Mouse (Mus musculus) hindbrain, embryonic 14.5 days (tissue): ENCODE measurements at regions not wholly inside any gene's neighbourhood (a gene's known extent, or its start where the extent isn't known, plus 50 kb on each side); places are given as distances from the start of the nearest gene placed in this dataset.

Experiments
- ATAC-seq: fragments of 200-750 bp; cut with Nextera tagmentation; 2 replicates; pipeline ENCODE4 v1.8.0; 2017; ENCODE audit warnings: moderate number of reproducible peaks, mild to moderate bottlenecking, moderate TSS enrichment, moderate library complexity; ENCODE audit not compliant: low FRiP score
- DNase-seq: peaks from one replicate; pipeline ENCODE4 v3.0.0-alpha.2; 2015; ENCODE audit warnings: low spot score
- H3K27ac ChIP-seq: fragments of 300-500 bp; sonication (generic); 2 replicates; pipeline ENCODE4 v1.5.1; 2014; ENCODE audit warnings: mild to moderate bottlenecking, moderate library complexity
- H3K27me3 ChIP-seq: fragments of 300-500 bp; sonication (generic); 2 replicates; pipeline ENCODE4 v1.6.1; 2014; ENCODE audit warnings: mild to moderate bottlenecking, low read length, mixed read lengths; ENCODE audit not compliant: control insufficient read depth, insufficient read depth
- H3K36me3 ChIP-seq: fragments of 300-500 bp; sonication (generic); replicated peaks from 2 replicates; pipeline ENCODE4 v1.6.1; 2014; ENCODE audit not compliant: control insufficient read depth, insufficient read depth
- H3K4me1 ChIP-seq: fragments of 300-500 bp; sonication (generic); replicated peaks from 2 replicates; pipeline ENCODE4 v1.6.1; 2014; ENCODE audit warnings: antibody characterized with exemption, low read length, mixed read lengths; ENCODE audit not compliant: control insufficient read depth, insufficient read depth
- H3K4me2 ChIP-seq: fragments of 300-500 bp; sonication (generic); replicated peaks from 2 replicates; pipeline ENCODE4 v1.6.1; 2014; ENCODE audit warnings: mild to moderate bottlenecking, moderate library complexity
- H3K4me3 ChIP-seq: fragments of 300-500 bp; sonication (generic); replicated peaks from 2 replicates; pipeline ENCODE4 v1.5.1; 2014; ENCODE audit warnings: mild to moderate bottlenecking, low read length
- H3K9ac ChIP-seq: fragments of 300-500 bp; sonication (generic); 2 replicates; pipeline ENCODE4 v1.6.1; 2014
- H3K9me3 ChIP-seq: fragments of 300-500 bp; sonication (generic); 2 replicates; pipeline ENCODE4 v1.6.1; 2016; ENCODE audit warnings: low read length; ENCODE audit not compliant: control insufficient read depth
- WGBS: fragments of 180-500 bp; shearing (Covaris S2); extraction: QIAGEN DNeasy Blood & Tissue Kit; methylation state at CpG from one replicate; pipeline ENCODE4 v1.1.7; 2014; 5-methylcytosine and 5-hydroxymethylcytosine counted together

GRCm38 (mm10) chr15:54092386-54092785 lies 207.7 kb downstream of the Gm7489 start:
- no peak overlapping the region for H3K9ac ChIP-seq
- no peak overlapping the region for H3K4me2 ChIP-seq
- no peaks in the 10 kb centered on the region for H3K27me3 ChIP-seq
- no peak overlapping the region for H3K27ac ChIP-seq
- H3K4me3 ChIP-seq, result no peak overlapping the region
- WGBS, result 88% methylated on average over 3 of the region's 3 CpGs
- ATAC-seq, result no peak
- DNase-seq, result no peak
- no peaks in the 10 kb centered on the region for H3K36me3 ChIP-seq
- H3K9me3 ChIP-seq, result no peaks in the 10 kb centered on the region
- H3K4me1 ChIP-seq, result no peaks in the 10 kb centered on the region

GRCm38 (mm10) chr15:54097498-54097897 lies 212.8 kb downstream of the Gm7489 start:
- H3K4me1 ChIP-seq, result no peaks in the 10 kb centered on the region
- H3K27me3 ChIP-seq, result no peaks in the 10 kb centered on the region
- 80% methylated on average over 2 of the region's 2 CpGs for whole genome bisulfite sequencing
- no peaks in the 10 kb centered on the region for H3K9me3 ChIP-seq
- ATAC-seq, result no peak
- DNase-seq, result no peak
- no peaks in the 10 kb centered on the region for H3K36me3 ChIP-seq
- H3K4me2 ChIP-seq, result no peak overlapping the region
- no peak overlapping the region for H3K4me3 ChIP-seq
- H3K27ac ChIP-seq, result no peak overlapping the region
- no peak overlapping the region for H3K9ac ChIP-seq

- H3K36me3 ChIP-seq, result no peaks in the 10 kb centered on the region
- no peak overlapping the region for H3K27ac ChIP-seq
- DNase-seq (no peak), ATAC-seq (no peak)
- 65% methylated on average over 2 of the region's 2 CpGs for WGBS
- no peak overlapping the region for H3K9ac ChIP-seq
- H3K4me1 ChIP-seq, result no peaks in the 10 kb centered on the region
- no peaks in the 10 kb centered on the region for H3K27me3 ChIP-seq
- H3K4me2 ChIP-seq, result no peak overlapping the region
- H3K9me3 ChIP-seq, result no peaks in the 10 kb centered on the region
- H3K4me3 ChIP-seq, result no peak overlapping the region
These were observed 227.7 kb downstream of the Gm7489 start for GRCm38 (mm10) chr15:54112406-54112805.

- 87% methylated on average over 5 of the region's 5 CpGs for WGBS
- no peak overlapping the region for H3K4me3 ChIP-seq
- DNase-seq (no peak), ATAC-seq (no peak)
- no peaks in the 10 kb centered on the region for H3K9me3 ChIP-seq
- no peak overlapping the region for H3K9ac ChIP-seq
- no peaks in the 10 kb centered on the region for H3K36me3 ChIP-seq
- H3K4me1 ChIP-seq, result no peaks in the 10 kb centered on the region
- no peaks in the 10 kb centered on the region for H3K27me3 ChIP-seq
- H3K4me2 ChIP-seq, result no peak overlapping the region
- H3K27ac ChIP-seq, result no peak overlapping the region
These were observed 229.4 kb downstream of the Gm7489 start for GRCm38 (mm10) chr15:54114096-54114512.

GRCm38 (mm10) chr15:54117967-54118538 lies 233.3 kb downstream of the Gm7489 start:
- Histone ChIP-seq H3K4me2 (no peak overlapping the region), H3K27me3 (no peaks in the 10 kb centered on the region), H3K9me3 (no peaks in the 10 kb centered on the region), H3K36me3 (no peaks in the 10 kb centered on the region), H3K4me1 (no peaks in the 10 kb centered on the region), H3K9ac (no peak overlapping the region), H3K4me3 (no peak overlapping the region), H3K27ac (no peak overlapping the region)
- no peak for ATAC-seq
- 88% methylated on average over 5 of the region's 5 CpGs for WGBS
- DNase-seq, result no peak

- H3K9me3 ChIP-seq, result no peaks in the 10 kb centered on the region
- no peaks in the 10 kb centered on the region for H3K27me3 ChIP-seq
- no peak overlapping the region for H3K4me2 ChIP-seq
- DNase-seq (no peak), ATAC-seq (no peak)
- WGBS, result 85% methylated on average over 3 of the region's 3 CpGs
- H3K36me3 ChIP-seq, result no peaks in the 10 kb centered on the region
- no peak overlapping the region for H3K27ac ChIP-seq
- no peak overlapping the region for H3K4me3 ChIP-seq
- H3K9ac ChIP-seq, result no peak overlapping the region
- H3K4me1 ChIP-seq, result no peaks in the 10 kb centered on the region
These were observed 235.8 kb downstream of the Gm7489 start for GRCm38 (mm10) chr15:54120456-54120855.

GRCm38 (mm10) chr15:54164350-54164749 lies 279.6 kb downstream of the Gm7489 start:
- Histone ChIP-seq H3K4me2 (no peak overlapping the region), H3K4me3 (no peak overlapping the region), H3K9ac (no peak overlapping the region), H3K27ac (no peak overlapping the region), H3K9me3 (no peaks in the 10 kb centered on the region), H3K36me3 (no peaks in the 10 kb centered on the region), H3K4me1 (no peaks in the 10 kb centered on the region), H3K27me3 (no peaks in the 10 kb centered on the region)
- WGBS, result 79% methylated on average over 1 of the region's 1 CpGs
- ATAC-seq (no peak), DNase-seq (no peak)

- 75% methylated on average over 3 of the region's 3 CpGs for WGBS
- Histone ChIP-seq H3K9me3 (no peaks in the 10 kb centered on the region), H3K27me3 (no peaks in the 10 kb centered on the region), H3K36me3 (no peaks in the 10 kb centered on the region), H3K27ac (no peak overlapping the region), H3K4me2 (no peak overlapping the region), H3K4me1 (no peaks in the 10 kb centered on the region), H3K9ac (no peak overlapping the region), H3K4me3 (no peak overlapping the region)
- ATAC-seq, result no peak
- DNase-seq, result no peak
These were observed 283.2 kb downstream of the Gm7489 start for GRCm38 (mm10) chr15:54167842-54168361.

GRCm38 (mm10) chr15:54177221-54177620 lies 292.5 kb downstream of the Gm7489 start:
- no peak overlapping the region for H3K4me2 ChIP-seq
- no peak overlapping the region for H3K4me3 ChIP-seq
- H3K4me1 ChIP-seq, result no peaks in the 10 kb centered on the region
- 82% methylated on average over 2 of the region's 2 CpGs for WGBS
- no peak overlapping the region for H3K9ac ChIP-seq
- no peaks in the 10 kb centered on the region for H3K9me3 ChIP-seq
- DNase-seq (no peak), ATAC-seq (no peak)
- H3K27me3 ChIP-seq, result no peaks in the 10 kb centered on the region
- H3K27ac ChIP-seq, result no peak overlapping the region
- H3K36me3 ChIP-seq, result no peaks in the 10 kb centered on the region

GRCm38 (mm10) chr15:54177791-54178190 lies 293.1 kb downstream of the Gm7489 start:
- Histone ChIP-seq H3K4me2 (no peak overlapping the region), H3K9me3 (no peaks in the 10 kb centered on the region), H3K9ac (no peak overlapping the region), H3K27ac (no peak overlapping the region), H3K36me3 (no peaks in the 10 kb centered on the region), H3K4me1 (no peaks in the 10 kb centered on the region), H3K4me3 (no peak overlapping the region), H3K27me3 (no peaks in the 10 kb centered on the region)
- no peak for ATAC-seq
- no peak for DNase-seq
- WGBS, result 95% methylated on average over 3 of the region's 3 CpGs
